Mouse (Mus musculus): ENCODE data around the gene Rdx. TPM values are rescaled to one million over a fixed set of nuclear protein-coding genes. Genes with fewer than 3 reads are reported as not detected.
A peak's percentile ranks its signal among the peaks of the same experiment; 100 is the strongest.

The Rdx gene
- polyA plus RNA-seq, 1 experiment from 2014 or later, result 72.5 TPM

DNA sequence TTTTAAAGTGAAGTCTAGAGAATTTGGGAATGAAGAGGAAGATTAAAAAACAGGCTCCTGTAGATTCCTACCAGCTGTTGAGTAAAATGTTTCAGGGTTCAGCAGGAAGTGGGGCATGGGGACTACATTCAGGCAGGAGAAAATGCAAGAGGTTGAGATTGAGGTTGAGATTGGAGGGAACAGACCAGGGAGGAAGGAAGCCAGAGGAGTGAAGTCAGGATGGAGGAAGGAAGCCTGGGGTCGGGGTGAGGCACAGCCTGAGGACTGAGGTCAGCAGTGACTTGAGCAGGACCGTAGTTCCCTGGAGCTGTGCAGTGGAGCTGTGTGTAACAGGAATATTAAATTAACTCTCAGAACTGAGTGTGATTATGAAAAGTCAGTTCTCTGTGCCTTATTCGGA lies 48.7 kb downstream of the Rdx start:
- Histone ChIP-seq H3K4me1 (no peaks in the 10 kb centered on the region), H3K4me3 (replicated peaks) (no peak overlapping the region), H3K9ac (replicated peaks) (no peak overlapping the region), H3K9me3 (replicated peaks) (no peaks in the 10 kb centered on the region), H3K36me3 (peaks cover 4% of the 10 kb centered on the region), H3K27me3 (replicated peaks) (no peaks in the 10 kb centered on the region), H3K27ac (replicated peaks) (no peak overlapping the region), H3K4me2 (no peak overlapping the region)
- ATAC-seq (ENCODE audit: low FRiP score), result no peak
- WGBS, result 86% methylated on average over 3 of the region's 3 CpGs

DNA sequence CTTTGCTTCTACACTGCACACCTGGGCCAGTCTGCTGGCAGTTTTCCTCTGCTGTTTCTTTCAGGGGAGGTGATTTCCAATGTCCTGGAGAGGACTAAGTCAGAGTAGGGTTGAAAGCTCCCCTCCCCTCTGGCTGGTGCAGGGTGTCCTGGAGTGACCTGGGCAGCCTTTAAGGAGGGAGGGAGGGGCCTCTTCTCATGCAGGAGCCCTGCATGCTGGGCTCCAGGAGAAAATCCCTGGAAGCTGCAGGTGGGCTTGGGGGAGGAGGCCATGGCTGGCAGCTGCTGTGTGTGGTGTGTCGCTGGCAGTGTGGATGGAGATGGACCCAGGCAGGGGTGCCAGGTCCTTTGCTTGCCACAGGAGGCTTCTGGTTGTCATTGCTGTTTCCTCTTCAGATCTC lies 50.4 kb downstream of the Rdx start:
- WGBS, result 17% methylated on average over 1 of the region's 1 CpGs
- H3K4me1 ChIP-seq, result peaks cover 5% of the 10 kb centered on the region; the same call in 1 of the 2 replicates
- no peak overlapping the region for H3K27ac ChIP-seq (replicated peaks)
- H3K4me3 ChIP-seq (replicated peaks), result no peak overlapping the region
- H3K9me3 ChIP-seq (replicated peaks), result no peaks in the 10 kb centered on the region
- peaks cover 7% of the 10 kb centered on the region for H3K36me3 ChIP-seq
- ATAC-seq (ENCODE audit: low FRiP score), result no peak
- no peak overlapping the region for H3K9ac ChIP-seq (replicated peaks)
- H3K4me2 ChIP-seq, result no peak overlapping the region
- H3K27me3 ChIP-seq (replicated peaks), result no peaks in the 10 kb centered on the region

DNA sequence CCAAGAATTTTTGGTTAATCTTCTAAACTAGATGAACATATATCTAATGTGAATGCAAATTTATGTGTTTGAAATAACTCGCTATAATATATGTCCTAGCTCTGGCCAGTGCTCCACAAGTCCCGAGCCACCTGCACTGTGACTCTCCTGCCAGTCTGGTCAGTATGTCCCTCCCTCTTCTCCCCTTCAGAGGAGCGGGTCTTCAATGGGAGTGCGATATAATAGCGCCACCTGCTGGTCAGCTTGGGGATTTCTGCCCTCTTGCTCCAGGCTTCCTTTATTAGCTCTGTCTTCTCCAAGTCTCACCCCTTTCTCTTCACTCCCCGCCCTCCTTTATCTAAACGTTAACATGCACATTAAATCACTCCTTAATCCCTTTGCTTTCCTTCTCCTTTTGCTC lies 51.6 kb downstream of the Rdx start:
- H3K9ac ChIP-seq (replicated peaks), result no peak overlapping the region
- H3K4me3 ChIP-seq (replicated peaks), result no peak overlapping the region
- H3K9me3 ChIP-seq (replicated peaks), result no peaks in the 10 kb centered on the region
- peak; percentile 50; the same call in 1 of the 2 replicates for ATAC-seq (ENCODE audit: low FRiP score)
- no peak overlapping the region for H3K27ac ChIP-seq (replicated peaks)
- peaks cover 6% of the 10 kb centered on the region; the same call in 1 of the 2 replicates for H3K4me1 ChIP-seq
- no peaks in the 10 kb centered on the region for H3K27me3 ChIP-seq (replicated peaks)
- peaks cover 7% of the 10 kb centered on the region for H3K36me3 ChIP-seq
- 3% methylated on average over 7 of the region's 7 CpGs for WGBS
- no peak overlapping the region for H3K4me2 ChIP-seq

DNA sequence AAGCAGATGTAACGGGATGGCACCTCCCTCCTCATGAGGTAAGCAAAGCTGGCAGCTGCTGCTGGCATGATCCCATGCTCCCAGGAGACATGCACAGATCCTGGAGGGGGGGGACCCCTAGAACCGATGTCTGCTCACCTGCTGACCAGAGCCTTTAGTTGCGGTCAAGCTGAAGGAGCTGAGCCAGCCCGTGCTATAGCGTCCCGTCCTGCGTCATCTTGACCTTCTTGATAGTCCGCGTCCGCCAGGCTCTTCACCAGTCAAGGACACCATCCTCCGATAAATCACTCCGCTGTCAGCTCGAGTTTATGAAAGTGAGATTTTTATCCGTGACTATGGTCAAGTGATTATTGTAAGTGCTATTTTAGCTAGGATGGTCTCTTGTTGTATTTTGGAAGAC lies 53.5 kb downstream of the Rdx start:
- Histone ChIP-seq H3K27ac (replicated peaks) (no peak overlapping the region), H3K4me3 (replicated peaks) (no peak overlapping the region), H3K36me3 (peaks cover 7% of the 10 kb centered on the region), H3K4me1 (peaks cover 6% of the 10 kb centered on the region; the same call in 1 of the 2 replicates), H3K4me2 (no peak overlapping the region), H3K9ac (replicated peaks) (no peak overlapping the region), H3K27me3 (replicated peaks) (no peaks in the 10 kb centered on the region), H3K9me3 (replicated peaks) (no peaks in the 10 kb centered on the region)
- ATAC-seq (ENCODE audit: low FRiP score), result no peak
- WGBS, result 92% methylated on average over 14 of the region's 14 CpGs

DNA sequence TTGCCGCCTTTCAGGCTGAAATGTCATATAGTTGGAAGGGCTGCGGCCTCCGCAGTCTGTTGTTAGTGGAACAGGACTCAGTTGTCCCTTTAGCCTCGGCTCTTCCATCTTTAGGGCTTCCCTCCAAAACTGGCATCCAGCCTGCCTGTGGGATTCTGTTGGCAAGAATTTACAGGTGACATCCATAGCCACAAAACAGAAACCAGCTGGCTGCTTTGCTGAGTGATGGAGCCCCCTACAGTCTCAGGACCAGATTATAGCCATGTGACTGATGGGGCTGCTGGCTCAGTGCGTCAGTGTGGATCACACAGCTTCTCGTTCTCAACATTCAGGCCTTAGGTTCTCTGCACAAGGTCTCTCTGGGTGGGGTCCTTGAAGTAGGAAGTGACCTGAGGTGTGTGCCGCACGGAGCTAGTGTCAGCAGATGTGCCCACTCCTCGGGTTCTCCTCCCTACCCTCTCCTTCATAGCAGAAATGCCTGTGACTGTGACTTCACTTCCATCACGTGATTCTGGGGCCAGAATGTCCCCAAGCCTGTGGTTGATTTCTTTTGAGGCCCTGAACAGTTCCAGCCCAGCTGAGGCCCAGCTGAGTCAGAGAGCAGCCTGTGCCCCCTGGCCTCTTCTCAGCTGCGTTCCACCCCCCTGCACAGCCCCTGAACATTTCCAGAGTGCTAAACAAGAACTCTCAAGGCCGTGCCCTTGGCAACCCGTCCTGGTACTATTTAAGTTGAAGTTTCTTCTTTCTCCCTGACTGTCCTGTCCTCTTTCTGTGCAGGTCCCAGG lies 55.3 kb downstream of the Rdx start:
- Histone ChIP-seq H3K9me3 (replicated peaks) (no peaks in the 10 kb centered on the region; the same call in 1 of the 2 replicates), H3K4me3 (replicated peaks) (no peak overlapping the region), H3K4me2 (no peak overlapping the region), H3K27ac (replicated peaks) (no peak overlapping the region), H3K27me3 (replicated peaks) (no peaks in the 10 kb centered on the region), H3K4me1 (peaks cover 6% of the 10 kb centered on the region; the same call in 1 of the 2 replicates), H3K36me3 (peaks cover 7% of the 10 kb centered on the region), H3K9ac (replicated peaks) (no peak overlapping the region)
- no peak for ATAC-seq (ENCODE audit: low FRiP score)
- 70% methylated on average over 13 of the region's 13 CpGs for WGBS

DNA sequence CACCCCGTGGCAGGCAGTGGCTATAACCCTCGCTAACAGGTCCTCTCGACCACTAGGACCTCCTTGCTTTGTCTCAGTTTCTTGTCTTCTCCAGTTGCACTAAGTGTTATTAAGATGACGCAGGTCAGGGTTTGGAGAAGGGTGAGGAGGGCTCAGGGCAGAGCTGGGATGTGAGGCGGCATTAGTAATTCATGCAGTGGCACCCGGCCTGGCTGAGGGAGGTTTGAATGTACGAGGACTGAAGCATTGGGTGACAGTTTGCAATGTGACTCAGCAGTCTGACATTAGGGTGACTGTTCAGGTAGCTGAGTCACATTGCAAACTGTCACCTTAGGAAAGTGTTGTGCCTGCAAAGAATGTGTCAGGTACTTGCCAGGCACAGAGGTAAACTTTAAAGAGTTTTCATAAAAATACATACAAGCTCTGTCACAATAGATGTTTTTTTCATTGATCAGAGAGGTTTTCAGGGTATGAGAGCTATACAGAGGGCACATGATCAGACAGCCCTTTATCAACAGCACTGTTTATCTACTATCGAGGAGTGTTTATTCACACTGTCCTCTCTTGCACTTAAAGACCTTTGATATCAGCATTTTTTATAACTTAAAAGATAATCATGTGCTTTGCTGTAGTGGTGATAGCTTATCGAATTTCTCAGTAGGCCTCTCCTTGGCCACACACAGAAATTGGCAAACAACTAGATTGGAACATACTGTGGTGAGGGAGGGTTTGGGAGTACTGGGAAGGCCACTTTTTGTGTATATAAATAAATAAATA lies 56.7 kb downstream of the Rdx start:
- Histone ChIP-seq H3K4me1 (peaks cover 6% of the 10 kb centered on the region; the same call in 1 of the 2 replicates), H3K4me2 (no peak overlapping the region), H3K36me3 (peaks cover 7% of the 10 kb centered on the region), H3K9ac (replicated peaks) (no peak overlapping the region), H3K27ac (replicated peaks) (no peak overlapping the region), H3K27me3 (replicated peaks) (no peaks in the 10 kb centered on the region), H3K9me3 (replicated peaks) (no peaks in the 10 kb centered on the region; the same call in 1 of the 2 replicates), H3K4me3 (replicated peaks) (no peak overlapping the region)
- WGBS, result 76% methylated on average over 9 of the region's 9 CpGs
- no peak for ATAC-seq (ENCODE audit: low FRiP score)

DNA sequence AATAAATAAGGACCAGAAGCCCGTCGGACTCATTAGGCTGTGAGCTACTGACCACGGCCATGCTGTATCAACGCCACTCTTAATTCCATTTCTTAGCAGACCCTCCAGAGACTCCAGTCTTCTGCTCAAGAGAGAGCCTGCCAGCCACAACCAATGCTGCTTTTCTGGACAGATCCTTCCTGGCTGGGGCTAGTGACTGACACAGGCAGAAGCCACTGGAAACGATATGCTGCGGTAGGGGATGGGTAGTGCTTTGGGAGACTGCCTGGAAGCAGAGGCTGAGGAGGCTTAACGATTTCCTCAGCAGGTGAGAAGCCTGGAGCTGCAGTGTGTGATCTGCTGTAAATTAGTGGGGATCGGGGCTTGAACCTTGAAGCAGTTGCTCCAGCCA lies 57.2 kb downstream of the Rdx start:
- peaks cover 6% of the 10 kb centered on the region; the same call in 1 of the 2 replicates for H3K4me1 ChIP-seq
- no peak overlapping the region for H3K4me3 ChIP-seq (replicated peaks)
- H3K27ac ChIP-seq (replicated peaks), result no peak overlapping the region
- no peak overlapping the region for H3K9ac ChIP-seq (replicated peaks)
- H3K36me3 ChIP-seq, result peaks cover 7% of the 10 kb centered on the region
- H3K9me3 ChIP-seq (replicated peaks), result no peaks in the 10 kb centered on the region; the same call in 1 of the 2 replicates
- H3K4me2 ChIP-seq, result no peak overlapping the region
- no peak for ATAC-seq (ENCODE audit: low FRiP score)
- no peaks in the 10 kb centered on the region for H3K27me3 ChIP-seq (replicated peaks)
- 83% methylated on average over 8 of the region's 8 CpGs for WGBS

DNA sequence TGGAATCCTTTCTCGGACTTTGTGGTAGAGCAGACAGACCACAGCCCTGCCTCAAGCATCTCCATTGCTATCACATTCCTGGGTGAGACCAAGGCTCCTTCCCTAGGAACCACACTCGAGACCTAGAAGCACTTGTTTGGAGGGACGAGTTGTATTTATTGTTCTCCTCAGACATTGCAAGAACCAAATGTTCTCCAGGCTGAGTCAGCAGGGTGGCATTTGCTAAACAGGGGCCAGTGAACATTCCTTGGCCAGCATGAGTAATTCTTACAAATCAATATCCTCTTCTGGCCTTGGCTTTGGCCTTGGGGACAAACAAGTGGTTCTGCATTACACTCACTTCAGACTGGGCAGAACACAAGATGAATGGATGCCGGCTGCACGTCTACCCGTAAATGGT lies 58.5 kb downstream of the Rdx start:
- H3K27me3 ChIP-seq (replicated peaks), result no peaks in the 10 kb centered on the region
- peaks cover 6% of the 10 kb centered on the region; the same call in 1 of the 2 replicates for H3K4me1 ChIP-seq
- 79% methylated on average over 6 of the region's 6 CpGs for WGBS
- peaks cover 5% of the 10 kb centered on the region for H3K36me3 ChIP-seq
- H3K27ac ChIP-seq (replicated peaks), result no peak overlapping the region
- no peak overlapping the region for H3K4me2 ChIP-seq
- no peaks in the 10 kb centered on the region; the same call in 1 of the 2 replicates for H3K9me3 ChIP-seq (replicated peaks)
- H3K9ac ChIP-seq (replicated peaks), result no peak overlapping the region
- no peak overlapping the region for H3K4me3 ChIP-seq (replicated peaks)
- ATAC-seq (ENCODE audit: low FRiP score), result no peak

DNA sequence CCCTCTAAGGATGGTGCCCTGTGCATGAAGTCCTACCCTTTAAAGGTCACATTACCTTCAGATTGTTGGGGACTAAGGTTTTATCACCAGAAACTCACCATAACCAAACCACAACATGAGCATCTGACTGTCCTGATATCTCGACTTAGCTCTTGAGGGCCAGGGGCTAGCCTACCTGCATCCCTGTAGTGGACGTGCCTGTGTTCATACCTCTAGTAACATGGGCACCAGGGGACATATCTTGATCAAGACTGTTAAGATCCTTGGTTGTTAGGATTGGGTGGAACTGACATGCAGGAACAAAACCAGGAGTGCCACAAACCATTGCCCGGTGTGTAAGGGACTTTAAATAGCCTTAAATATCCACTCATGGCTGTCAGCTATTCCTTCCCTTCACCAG lies 60.2 kb downstream of the Rdx start:
- no peak for ATAC-seq (ENCODE audit: low FRiP score)
- WGBS, result 96% methylated on average over 3 of the region's 3 CpGs
- H3K4me1 ChIP-seq, result peaks cover 4% of the 10 kb centered on the region; the same call in 1 of the 2 replicates
- no peak overlapping the region for H3K9ac ChIP-seq (replicated peaks)
- no peak overlapping the region for H3K4me2 ChIP-seq
- H3K27me3 ChIP-seq (replicated peaks), result no peaks in the 10 kb centered on the region
- H3K36me3 ChIP-seq, result peaks cover 5% of the 10 kb centered on the region; the same call in 1 of the 2 replicates
- no peak overlapping the region for H3K4me3 ChIP-seq (replicated peaks)
- H3K9me3 ChIP-seq (replicated peaks), result no peaks in the 10 kb centered on the region; the same call in 1 of the 2 replicates
- H3K27ac ChIP-seq (replicated peaks), result no peak overlapping the region

DNA sequence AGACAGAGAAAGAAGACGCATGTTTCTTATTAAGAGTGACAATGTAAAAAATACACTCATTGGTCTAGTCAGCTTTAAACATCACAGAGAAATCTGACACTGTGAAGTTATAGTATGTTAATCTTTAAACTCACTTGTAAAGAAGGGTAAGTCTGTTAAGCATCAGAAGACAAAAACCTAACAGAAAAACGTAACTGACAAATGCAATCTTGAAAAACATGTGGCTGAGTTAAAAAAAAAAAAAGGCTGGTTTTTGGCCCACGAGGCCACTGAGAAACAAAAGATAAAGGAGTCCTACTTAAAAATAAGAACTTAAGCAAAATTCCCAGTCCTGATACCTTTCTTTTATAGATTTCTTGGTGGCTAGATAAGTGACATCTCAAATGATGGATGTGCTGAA lies 63.8 kb downstream of the Rdx start:
- no peak for ATAC-seq (ENCODE audit: low FRiP score)
- Histone ChIP-seq H3K4me3 (replicated peaks) (no peak overlapping the region), H3K4me1 (no peaks in the 10 kb centered on the region), H3K27me3 (replicated peaks) (no peaks in the 10 kb centered on the region), H3K9me3 (replicated peaks) (no peaks in the 10 kb centered on the region; the same call in 1 of the 2 replicates), H3K36me3 (peaks cover 11% of the 10 kb centered on the region), H3K27ac (replicated peaks) (no peak overlapping the region), H3K4me2 (no peak overlapping the region), H3K9ac (replicated peaks) (no peak overlapping the region)
- 88% methylated on average over 3 of the region's 3 CpGs for WGBS

DNA sequence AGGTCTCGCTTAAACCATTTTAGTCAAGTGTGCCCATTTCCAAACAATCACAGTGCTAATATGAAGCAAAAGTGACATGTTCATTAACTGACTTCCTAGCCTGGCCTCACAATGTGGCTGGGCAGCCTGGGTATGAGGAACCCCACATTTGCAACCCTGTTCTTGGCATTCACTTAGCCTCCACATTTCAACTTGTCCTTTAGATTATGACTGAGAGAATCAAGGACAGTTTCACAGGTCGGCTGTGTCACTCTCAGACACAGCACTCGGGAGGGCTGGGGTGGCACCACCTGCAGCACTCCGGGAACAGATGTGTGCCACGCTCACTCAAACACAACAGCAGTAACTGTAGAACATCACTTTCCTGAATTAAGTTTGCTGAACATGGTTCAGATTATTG lies 66.1 kb downstream of the Rdx start:
- WGBS, result 87% methylated on average over 5 of the region's 5 CpGs

DNA sequence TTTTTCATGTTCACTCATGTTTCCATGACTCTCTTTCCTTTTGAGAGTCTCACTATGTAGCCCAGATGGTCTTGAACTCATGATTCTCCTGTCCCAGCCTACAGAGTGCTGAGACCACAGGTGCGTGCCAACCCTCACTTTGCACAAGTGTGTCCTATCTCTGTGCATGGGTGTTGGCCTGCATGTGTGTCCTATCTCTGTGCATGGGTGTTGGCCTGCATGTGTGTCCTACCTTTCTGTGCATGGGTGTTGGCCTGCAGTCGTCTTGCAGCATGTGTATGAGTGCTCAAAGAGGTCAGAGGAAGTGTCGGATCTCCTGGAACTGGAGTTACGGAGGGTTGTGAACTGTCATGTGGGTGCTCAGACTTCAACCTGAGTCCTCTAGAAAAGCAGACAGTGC lies 72.2 kb downstream of the Rdx start:
- 90% methylated on average over 4 of the region's 4 CpGs for WGBS
- Histone ChIP-seq H3K27ac (replicated peaks) (no peak overlapping the region), H3K4me3 (replicated peaks) (no peak overlapping the region), H3K36me3 (peaks cover 34% of the 10 kb centered on the region), H3K9me3 (replicated peaks) (no peaks in the 10 kb centered on the region), H3K9ac (replicated peaks) (no peak overlapping the region), H3K4me1 (no peaks in the 10 kb centered on the region), H3K27me3 (replicated peaks) (no peaks in the 10 kb centered on the region), H3K4me2 (no peak overlapping the region)
- ATAC-seq (ENCODE audit: low FRiP score), result no peak

More for the DNA sequence above, 66.1 kb downstream of the Rdx start:
- Histone ChIP-seq H3K9me3 (replicated peaks) (no peaks in the 10 kb centered on the region), H3K27ac (replicated peaks) (no peak overlapping the region), H3K4me3 (replicated peaks) (no peak overlapping the region), H3K36me3 (peaks cover 25% of the 10 kb centered on the region), H3K4me1 (no peaks in the 10 kb centered on the region), H3K9ac (replicated peaks) (no peak overlapping the region), H3K27me3 (replicated peaks) (no peaks in the 10 kb centered on the region), H3K4me2 (no peak overlapping the region)
- no peak for ATAC-seq (ENCODE audit: low FRiP score)

Data from neural tube, embryonic 15.5 days (tissue).